Mouse (Mus musculus): ENCODE results near the gene Elavl3. TPM values are rescaled to one million over a fixed set of nuclear protein-coding genes. Genes with fewer than 3 reads are reported as not detected.
"Not testable (repeated sequence)": the region's sequence is repeated elsewhere in the genome, so short reads cannot be mapped to it uniquely, and the experiment has no call there.

Elavl3 gene
- total RNA-seq (2015) (not detected in 2 replicates), total RNA-seq (2017) (not detected in 2 replicates)

DNA sequence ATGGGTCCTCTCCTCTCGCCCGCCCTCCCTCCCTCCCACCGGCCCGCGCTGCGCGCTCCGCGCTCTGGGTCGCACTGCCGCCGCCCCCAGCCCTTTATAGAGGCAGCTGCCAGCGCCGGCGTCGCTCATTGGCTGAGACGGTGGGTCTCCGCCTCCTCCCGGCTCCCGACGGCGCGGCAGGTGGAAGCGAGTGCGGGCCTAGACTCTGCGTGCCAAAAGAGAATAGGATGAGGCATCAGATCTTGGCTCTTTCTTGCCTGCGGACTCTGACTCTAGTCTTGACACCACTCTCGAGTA is at the start of gene Elavl3:
Elavl3 (minus strand) TSS at position 66 of the 297 bp plus-strand sequence.
- no peak for ATAC-seq (replicated peaks; ENCODE audit: poor library complexity)

DNA sequence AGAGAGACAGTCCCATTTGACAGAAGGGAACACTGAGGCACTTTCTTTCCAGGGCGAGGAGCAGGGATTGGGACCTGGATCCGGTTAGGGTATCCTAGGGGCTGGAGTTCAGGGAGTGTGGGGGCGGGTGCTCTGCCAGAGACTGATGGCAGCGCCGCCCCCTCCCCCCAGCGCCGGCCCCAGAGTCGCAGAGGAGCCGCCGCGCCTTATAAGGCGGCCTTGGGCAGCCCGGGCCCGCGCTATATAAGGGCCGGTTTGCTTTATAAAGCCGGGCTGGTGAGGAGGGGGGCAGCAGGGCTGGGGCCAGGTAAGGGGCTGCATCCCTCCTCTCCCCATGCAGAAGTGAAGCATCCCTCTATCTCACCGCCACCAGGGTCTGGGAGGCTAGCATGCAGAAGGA is 48.1 kb upstream of the Elavl3 start:
- ATAC-seq (replicated peaks; ENCODE audit: poor library complexity), result no peak

DNA sequence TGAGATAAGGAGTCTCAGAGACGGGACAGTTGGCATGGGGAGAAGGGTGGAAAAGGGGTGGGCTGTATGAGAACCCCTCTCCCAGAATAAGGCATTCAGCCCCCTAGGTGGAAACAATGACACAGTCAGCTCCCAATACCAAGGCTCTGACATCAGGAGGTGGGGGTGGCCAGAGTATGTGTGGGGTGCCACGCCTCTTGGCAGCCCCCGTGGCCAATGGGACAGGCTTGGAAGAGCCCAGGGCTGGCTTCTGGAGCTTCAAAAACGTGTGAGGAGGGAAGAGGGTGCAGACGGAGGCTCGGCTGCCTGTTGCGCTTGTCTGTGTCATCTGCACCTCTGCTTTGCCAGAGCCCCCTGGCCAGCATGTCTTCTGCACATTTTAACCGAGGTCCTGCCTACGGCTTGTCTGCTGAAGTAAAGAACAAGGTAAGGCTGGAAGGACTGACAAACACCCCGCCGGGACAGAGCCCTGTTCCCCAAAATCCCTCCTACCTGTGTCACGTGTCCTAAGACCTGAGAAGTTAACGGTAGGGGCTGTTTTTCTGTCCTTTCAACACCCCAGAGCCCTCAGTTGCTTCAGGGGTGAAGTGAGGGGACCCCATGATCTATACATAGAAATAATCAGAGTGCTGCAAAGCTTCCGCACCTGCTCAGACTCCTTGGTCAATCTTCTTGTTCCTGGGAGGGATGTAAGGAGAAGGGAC is 47.3 kb upstream of the Elavl3 start, which contains the start of gene Cnn1:
Cnn1 (plus strand) TSS at position 224 of the 704 bp plus-strand sequence.
- peak; percentile 37; the same call in 1 of the 2 replicates for ATAC-seq (replicated peaks; ENCODE audit: poor library complexity)

DNA sequence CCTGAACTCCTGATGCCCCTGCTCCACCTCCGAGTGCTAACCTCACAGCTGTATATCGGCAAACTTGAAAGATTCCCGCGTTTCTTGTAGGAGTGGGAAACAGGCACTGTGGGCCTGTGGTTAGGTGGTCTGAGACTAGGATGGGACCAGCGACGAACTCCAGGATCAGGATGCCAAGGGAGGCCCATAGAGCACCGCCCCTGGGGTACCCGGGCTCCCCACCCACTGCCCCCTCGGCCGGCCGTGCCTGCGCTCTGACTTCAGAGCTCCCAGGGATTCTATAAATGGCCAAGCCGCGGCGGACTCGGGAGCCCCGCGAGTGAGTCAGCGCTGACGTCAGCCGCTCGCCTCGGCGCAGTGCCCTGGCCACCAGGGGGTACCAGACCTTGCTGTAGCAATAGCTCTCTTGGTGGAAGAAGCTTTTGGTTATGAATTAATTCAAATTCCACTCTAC is 44.1 kb upstream of the Elavl3 start:
- peak; percentile 99 for ATAC-seq (replicated peaks; ENCODE audit: poor library complexity)

DNA sequence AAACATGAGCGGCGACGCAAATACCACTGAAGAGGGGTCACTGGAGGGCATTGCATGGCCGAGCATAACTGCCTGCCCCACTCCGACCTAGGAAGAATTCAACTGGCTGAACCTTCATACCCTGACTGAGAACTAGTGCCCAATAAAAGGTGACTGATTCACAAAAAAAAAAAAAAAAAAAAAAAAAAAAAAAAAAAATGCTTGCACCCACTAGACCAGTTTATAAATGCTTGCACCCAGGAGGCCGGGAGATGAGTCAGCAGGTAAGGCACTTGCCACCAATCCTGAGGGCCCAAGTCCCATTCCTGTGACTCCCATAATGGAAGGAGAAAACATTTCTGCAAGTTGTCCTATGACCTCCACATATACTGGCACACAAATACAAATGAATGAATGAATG is 40.9 kb upstream of the Elavl3 start:
- ATAC-seq (replicated peaks; ENCODE audit: poor library complexity), result no peak

DNA sequence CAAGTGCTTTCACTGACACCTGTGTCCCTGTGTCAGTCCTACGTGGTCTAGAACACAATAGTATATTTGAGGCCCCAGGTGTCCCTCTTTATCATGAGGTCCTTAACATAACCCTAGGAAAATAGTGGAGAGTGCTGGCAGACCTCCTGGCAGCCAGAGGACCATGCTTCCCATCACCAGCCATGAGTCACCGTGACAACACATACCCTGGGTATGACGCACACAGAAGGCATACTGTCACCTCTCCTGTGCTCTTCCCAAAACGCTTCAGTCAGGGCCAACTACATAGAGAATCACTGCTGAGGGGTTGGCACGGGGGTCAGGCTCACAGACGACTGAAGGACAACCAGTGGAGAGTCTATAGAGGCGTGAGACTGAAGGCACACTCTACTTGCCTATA is 38.2 kb upstream of the Elavl3 start:
- ATAC-seq (replicated peaks; ENCODE audit: poor library complexity), result no peak

DNA sequence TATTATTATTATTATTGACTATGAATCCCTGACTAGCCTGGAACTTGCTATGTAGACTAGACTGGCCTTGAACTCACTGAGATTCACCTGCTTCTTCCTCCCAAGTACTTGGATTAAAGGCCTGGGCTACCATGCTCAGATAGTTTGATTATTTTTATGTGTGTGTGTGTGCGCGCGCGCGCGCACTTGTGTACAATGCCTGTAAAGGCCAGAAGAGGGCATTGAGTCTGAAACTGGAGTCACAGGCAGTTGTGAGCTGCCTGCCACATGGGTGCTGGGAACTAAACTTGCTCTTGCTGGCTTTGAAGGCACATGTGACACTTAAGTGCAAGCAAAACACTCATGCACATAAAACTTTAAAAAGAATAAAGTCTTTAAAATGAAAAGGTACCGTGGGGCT is 37.5 kb upstream of the Elavl3 start:
- ATAC-seq (replicated peaks; ENCODE audit: poor library complexity), result no peak

DNA sequence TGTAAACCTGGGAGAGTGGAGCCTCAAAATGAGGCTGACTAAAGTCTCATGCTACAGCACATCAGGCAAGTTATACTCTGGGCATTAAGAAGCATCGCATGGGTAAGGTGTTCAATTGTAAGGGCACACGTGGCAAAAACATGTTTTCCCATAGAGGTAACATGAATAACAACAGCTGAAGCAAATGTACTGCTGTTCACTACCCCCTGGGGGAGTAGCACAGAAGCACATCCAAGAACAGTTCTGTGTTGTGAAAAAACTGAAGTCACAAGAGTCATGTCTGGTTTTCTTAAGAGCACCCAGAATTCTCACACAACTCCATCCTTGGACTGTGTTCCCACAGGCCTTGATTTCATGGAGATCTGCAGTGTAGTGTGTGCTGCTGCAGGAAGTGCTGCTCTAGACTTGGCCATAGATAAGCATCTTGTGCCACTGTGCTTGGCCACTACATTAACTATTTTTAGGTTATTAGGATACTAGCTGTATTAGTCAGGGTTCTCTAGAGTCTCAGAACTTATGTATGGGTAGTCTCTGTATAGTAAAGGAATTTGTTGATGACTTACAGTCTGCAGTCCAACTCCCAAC is 35.3 kb upstream of the Elavl3 start:
- no peak for ATAC-seq (replicated peaks; ENCODE audit: poor library complexity)

DNA sequence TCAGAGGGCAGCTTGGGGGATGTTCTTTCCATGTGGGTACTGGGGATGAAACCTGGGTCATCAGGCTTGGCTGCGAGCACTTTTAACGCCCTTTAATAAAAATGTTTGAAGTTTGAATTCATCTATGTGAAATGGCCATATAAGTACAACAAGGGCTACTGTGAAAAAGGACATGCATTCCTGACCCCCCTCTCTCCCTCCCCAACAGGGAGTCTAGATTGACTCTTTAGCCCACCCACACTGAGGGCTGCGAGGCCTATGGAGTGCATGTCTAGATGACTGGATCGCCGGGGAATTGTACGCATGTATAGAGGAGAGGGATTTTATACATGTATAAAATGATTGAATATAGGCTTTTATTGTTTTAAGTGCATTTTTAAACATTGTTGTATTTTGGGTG is 34.2 kb upstream of the Elavl3 start:
- no peak for ATAC-seq (replicated peaks; ENCODE audit: poor library complexity)

DNA sequence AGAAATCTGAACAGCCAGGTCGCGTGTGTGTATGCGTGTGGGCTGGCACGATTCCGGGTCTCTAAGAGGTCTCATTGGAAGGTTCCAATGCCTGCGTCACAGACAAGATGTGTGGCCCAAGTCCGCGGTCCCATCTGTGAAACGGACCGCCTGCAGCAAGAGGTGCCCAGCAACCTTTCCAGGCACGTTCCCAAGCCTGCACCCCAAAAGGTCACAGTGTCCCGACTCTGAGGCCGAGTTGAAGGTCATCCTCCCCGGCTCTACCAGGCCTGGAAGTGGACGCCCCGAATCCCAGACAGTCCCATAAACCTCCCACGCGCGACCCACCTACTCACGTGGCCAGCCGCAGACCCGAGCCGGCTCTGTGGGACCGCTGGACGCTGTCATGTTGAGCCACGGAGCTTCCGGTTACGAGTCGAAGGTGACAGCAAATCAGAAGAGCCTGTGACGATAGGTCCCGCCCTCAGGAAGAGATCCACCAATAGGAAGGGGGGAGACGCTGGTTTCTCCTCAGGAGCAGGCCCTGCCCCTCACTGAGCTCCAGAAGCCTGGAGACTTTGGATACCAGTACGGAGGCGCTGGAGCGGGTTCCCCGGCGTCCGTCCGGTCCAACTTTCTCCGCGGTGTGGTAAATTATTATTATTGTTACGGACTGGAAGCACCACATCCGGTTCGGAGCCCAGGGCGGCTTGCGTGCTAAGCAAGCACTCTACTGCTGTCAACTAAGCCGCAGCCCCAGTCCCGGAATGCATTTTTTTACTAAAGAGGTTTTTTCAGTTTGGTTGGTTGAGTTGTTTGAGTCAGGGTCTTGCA is 33.4 kb upstream of the Elavl3 start, which contains the start of gene Ecsit:
Ecsit (minus strand) TSS at position 417 of the 813 bp plus-strand sequence.
- peak; percentile 100 for ATAC-seq (replicated peaks; ENCODE audit: poor library complexity)

DNA sequence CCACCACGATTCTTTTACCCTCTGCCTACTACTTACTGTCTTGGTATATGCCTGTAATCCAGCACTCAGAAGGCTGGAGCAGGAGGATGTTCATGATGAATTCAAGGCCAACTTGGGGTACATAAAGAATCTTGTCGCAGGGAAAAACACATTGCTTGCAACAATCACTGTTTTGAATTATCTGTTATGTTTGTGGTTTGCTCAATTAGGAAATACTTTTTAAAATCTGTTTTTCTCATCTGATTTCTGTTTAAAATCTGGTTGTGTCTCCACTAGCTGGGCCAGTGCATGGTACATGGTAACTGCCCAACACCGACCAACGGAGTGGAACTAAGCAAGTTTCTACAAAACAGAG is 32.8 kb upstream of the Elavl3 start:
- no peak for ATAC-seq (replicated peaks; ENCODE audit: poor library complexity)

DNA sequence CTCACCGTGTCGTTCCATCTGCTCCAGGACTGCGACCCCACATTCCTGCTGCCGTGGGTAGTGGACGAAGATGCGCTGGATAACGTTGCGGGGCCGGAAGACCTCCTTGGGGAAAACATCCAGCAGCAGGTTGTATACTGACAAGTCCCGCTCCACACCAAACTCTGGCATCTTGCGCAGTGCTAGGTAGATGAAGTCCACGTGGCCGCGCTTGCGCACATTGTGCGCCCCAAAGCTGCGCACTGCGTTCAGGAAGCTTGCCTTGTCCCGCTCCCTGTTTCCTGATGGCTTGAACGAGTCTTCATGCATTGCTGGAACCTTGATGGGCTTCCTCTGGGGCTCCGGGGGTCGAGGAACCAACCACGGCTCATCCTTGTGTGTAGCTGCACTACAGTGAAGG is 24.4 kb upstream of the Elavl3 start:
- no peak for ATAC-seq (replicated peaks; ENCODE audit: poor library complexity)

DNA sequence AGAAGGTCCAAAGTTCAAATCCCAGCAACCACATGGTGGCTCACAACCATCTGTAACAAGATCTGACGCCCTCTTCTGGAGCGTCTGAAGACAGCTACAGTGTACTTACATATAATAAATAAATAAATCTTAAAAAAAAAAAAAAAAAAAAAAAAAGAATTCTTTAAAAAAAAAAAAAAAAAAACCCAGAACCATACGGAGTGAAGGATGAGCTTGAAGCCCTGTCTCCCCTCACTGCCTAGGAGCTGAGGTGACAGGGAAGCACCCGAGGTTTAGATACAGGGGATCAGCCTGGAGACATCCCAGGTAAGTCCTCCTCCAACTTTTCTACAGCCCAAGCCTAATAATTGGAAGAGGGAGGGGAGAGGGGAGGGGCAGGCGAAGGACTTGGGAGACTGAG is 24.0 kb upstream of the Elavl3 start:
- ATAC-seq (replicated peaks; ENCODE audit: poor library complexity), result not testable (repeated sequence)

DNA sequence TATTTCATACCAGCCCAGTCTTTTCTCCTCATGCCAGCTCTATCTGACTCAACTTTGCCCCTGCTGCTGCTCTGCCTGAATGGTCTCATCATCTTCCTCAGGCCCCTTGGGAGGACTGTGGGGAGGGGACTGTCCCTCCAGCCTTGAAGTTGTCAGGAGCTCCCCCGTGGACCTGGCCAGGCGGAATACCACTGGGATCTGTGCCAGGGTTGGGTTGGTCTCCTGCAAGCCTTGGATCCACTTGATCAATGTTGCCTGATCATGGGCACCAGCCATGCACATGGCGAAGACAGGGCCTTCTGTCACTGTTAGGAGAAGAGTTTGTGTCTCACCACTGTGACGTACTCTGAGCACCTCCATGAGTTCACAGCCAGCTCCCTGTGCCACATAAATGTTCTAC is 20.5 kb upstream of the Elavl3 start:
- ATAC-seq (replicated peaks; ENCODE audit: poor library complexity), result no peak

DNA sequence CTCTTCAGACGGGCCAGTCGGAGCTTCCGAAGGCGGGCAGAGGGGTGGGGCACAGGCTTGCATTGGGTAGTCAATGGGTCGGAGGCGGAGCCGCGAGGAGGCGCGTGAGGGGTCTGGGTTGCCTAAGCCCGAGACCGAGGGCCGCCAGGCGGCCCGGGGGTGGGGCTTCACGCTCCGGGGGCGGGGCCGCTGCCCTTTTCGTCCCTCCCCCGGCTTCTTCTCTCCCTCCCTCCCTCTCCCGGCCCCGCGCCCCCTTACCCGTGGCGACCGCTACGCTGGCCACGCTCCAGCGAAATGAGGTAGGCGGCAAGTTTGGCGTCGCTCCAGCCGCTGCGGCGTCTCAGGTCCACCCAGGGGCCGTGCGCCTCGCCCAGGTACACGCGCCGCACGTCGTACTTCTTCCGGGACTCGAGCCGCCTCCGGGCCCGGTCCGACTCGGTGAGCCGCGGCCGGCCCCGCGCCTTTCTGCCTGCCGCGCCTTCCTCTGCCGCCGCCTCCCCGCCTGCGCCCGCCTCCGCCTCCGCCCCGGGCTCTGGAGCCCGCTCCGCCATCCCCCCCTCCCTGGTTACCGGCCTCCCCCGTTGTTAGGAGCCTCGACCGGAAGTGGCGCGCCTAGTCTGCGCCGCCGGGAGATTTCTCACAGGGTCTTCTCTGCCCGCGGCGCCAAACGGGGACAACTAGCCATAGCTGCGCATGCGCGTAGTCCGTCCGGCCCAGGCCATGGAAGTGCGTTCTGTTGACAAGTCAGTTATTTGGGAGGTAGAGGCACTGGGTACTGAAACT is 19.2 kb upstream of the Elavl3 start, which contains the start of the genes Gm49318 and Zfp653:
Gm49318 (minus strand) TSS at position 469 of the 783 bp plus-strand sequence.
Zfp653 (minus strand) TSS at position 586 of the 783 bp plus-strand sequence.
- peak; percentile 94 for ATAC-seq (replicated peaks; ENCODE audit: poor library complexity)

DNA sequence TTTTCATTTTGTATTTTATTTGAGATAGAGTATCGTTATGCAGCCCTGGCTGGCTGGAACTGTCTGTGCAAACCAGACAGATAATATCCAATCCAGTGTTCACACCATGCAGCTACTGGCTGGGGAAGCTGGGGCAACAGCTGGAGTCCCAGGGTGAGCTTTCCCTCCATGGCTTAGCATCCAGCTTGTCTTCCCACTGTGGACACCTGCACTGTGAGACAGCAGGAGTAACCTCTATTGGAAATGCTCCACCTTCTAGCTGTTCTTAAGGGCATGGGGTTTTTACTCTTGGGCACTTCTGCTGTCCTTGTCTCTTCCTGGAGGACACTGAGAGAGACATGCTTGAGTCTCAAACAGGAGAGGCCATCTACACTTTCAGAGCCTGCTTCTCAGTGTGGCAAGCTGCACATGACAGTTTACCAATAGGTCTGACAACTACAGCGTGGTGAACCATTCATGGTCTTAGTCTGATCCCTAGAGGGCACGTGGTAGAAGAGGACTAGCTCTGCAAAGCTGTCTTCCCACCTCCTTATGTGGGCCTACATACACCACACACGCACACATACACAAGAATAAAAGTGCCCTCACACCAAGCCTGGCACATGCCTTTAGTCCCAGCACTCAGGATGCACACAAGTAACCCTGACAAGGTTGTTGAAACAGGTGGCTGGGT is 18.2 kb upstream of the Elavl3 start:
- no peak for ATAC-seq (replicated peaks; ENCODE audit: poor library complexity)

DNA sequence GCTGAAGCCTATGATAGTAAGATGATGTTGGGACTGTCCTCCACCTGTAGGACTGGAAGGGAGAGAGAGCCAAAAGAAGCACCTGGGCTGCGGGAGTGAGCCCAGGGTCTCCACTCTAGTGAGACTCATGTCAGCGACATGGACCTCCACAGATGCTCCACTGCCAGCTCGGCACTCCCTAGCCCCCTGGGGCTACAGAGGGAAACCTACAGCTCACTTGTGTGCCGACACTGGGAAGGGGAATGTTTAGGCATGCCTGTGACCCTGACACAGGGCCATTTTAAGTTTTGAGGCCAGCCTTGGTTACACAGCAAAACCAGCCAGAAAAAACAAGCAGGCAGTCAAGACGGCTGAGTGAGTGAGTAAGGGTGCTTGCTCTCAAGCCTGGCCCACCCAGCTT is 15.4 kb upstream of the Elavl3 start:
- no peak for ATAC-seq (replicated peaks; ENCODE audit: poor library complexity)

DNA sequence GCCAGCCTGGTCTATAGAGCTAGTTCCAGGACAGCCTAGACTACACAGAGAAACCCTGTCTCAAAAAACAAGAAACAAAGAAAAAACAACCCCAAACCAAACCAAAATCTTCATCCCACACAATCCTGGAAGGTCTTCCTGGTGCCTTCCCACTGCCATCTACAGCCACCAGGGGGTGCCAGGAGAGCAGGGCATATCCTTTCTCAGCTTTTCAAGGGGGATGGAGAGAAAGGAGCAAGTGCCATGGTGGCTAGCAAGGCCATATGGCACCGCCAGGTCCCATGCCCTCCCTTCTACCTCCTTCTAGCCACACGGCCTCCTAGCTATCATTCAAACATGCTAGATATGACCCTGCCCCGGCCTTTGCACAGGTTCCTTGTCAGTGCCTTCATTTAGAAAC is 14.6 kb upstream of the Elavl3 start:
- ATAC-seq (replicated peaks; ENCODE audit: poor library complexity), result peak; percentile 45

DNA sequence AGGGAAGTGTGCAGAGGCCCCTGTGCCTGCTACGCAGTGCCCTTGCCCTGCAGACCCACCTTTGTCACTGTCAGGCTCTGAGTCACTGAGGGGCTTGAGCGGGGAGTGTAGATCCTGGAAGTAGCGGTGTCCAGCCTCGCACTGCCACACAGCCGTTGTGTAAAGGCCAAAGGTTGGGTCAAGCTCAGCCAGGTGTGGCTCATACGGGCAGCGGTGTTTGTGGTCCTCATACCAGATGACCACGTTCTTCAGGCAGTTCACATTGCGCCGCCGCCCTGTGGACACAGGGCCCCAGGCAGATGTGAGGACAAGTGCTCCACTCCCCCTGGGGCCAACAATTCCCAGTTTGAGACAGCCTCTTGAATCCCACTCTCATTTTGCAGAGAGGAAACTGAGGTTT is 13.8 kb upstream of the Elavl3 start:
- no peak for ATAC-seq (replicated peaks; ENCODE audit: poor library complexity)

DNA sequence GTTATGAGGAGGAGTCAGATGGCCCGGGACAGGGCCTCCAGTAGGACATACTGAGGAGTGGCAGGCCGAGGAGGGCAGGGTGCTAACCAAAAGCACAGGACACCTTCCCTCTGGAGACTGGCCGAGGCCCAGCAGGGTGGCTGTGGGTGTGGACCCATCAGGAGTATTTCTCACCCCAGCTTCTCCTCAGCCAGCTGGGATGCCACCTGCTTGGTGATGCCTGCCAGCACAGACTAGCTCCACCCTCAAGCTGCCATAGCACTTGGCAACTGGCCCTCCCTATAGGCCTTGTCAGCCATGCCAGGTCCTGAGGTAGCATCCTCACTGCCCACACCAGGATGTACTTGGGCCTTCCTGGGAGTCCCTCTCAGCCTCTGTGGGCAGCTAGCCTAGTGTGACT is 12.5 kb upstream of the Elavl3 start:
- peak; percentile 40 for ATAC-seq (replicated peaks; ENCODE audit: poor library complexity)
